Comparison of ENCODE assay signal across 9 mouse cellular contexts in genomic region chr2:74965384-74966060, GRCm38 (mm10).
DNase-seq lines count a peak whose midpoint lies in the region; ATAC-seq lines count a peak whose summit lies in the region.
"Had no signal": no experiment of that assay in that cellular context is flagged by ENCODE, and none has a peak within 500 bp of the region (broad histone marks: within the 10 kb centered on the region; RNA-seq: fewer than 3 reads in every experiment).

No protein-coding gene starts in this region.

- no peaks in the 10 kb centered on the region for H3K36me3 ChIP-seq in embryonic facial prominence, embryonic 15.5 days
- H3K36me3 ChIP-seq in heart, embryonic 14.5 days (ENCODE audit: control insufficient read depth, insufficient read depth, low read length), result no peaks in the 10 kb centered on the region
- no peaks in the 10 kb centered on the region for H3K36me3 ChIP-seq in neural tube, embryonic 11.5 days (ENCODE audit: control insufficient read depth, insufficient read depth, low read length)
- H3K36me3 ChIP-seq: G1E had no signal

- H3K9me3 ChIP-seq in embryonic facial prominence, embryonic 15.5 days (replicated peaks), result no peaks in the 10 kb centered on the region
- H3K9me3 ChIP-seq in heart, embryonic 14.5 days (ENCODE audit: control insufficient read depth, low read length), result no peaks in the 10 kb centered on the region
- H3K9me3 ChIP-seq in neural tube, embryonic 11.5 days (ENCODE audit: control insufficient read depth, low read length), result no peaks in the 10 kb centered on the region
- H3K9me3 ChIP-seq: G1E had no signal

- H3K4me1 ChIP-seq in embryonic facial prominence, embryonic 15.5 days, result peaks cover 10% of the 10 kb centered on the region
- H3K4me1 ChIP-seq in heart, embryonic 14.5 days (ENCODE audit: control insufficient read depth in 2 of 2, insufficient read depth in 2 of 2, low read length in 2 of 2), result peaks cover 3 to 5% of the 10 kb centered on the region in 2 experiments; a peak in 2 of 4 replicates
- peaks cover 13% of the 10 kb centered on the region; the same call in 1 of the 2 replicates for H3K4me1 ChIP-seq in neural tube, embryonic 11.5 days (ENCODE audit: control insufficient read depth, insufficient read depth, low read length)

- peak; percentile 70 for ATAC-seq in embryonic facial prominence, embryonic 15.5 days (ENCODE audit: insufficient number of reproducible peaks, low FRiP score, low TSS enrichment, low read depth)
- no peak for ATAC-seq in heart, embryonic 14.5 days (ENCODE audit: insufficient number of reproducible peaks, insufficient read depth, low FRiP score, low read depth)
- ATAC-seq in neural tube, embryonic 11.5 days (ENCODE audit: insufficient read depth, low FRiP score, low TSS enrichment), result peak; percentile 68

- H3K27me3 ChIP-seq in embryonic facial prominence, embryonic 15.5 days, result peaks cover 17% of the 10 kb centered on the region; the same call in 1 of the 2 replicates
- H3K27me3 ChIP-seq in heart, embryonic 14.5 days (ENCODE audit: control insufficient read depth, insufficient read depth, low read length), result 0 out of 2 replicates have a peak, but pooled peaks cover 3% of the 10 kb centered on the region
- no peaks in the 10 kb centered on the region for H3K27me3 ChIP-seq in neural tube, embryonic 11.5 days (ENCODE audit: control insufficient read depth, insufficient read depth, low read length)

- 37% methylated on average over 18 of the region's 18 CpGs for WGBS in embryonic facial prominence, embryonic 15.5 days
- 28% methylated on average over 18 of the region's 18 CpGs for WGBS in heart, embryonic 14.5 days
- WGBS in neural tube, embryonic 11.5 days, result 30% methylated on average over 18 of the region's 18 CpGs

- H3K4me2 ChIP-seq in embryonic facial prominence, embryonic 15.5 days (replicated peaks), result 0 out of 2 replicates have a peak overlapping the region, but pooled peaks have one; percentile 10
- H3K4me2 ChIP-seq in heart, embryonic 14.5 days (ENCODE audit: low read length), result peak overlapping the region; percentile 24
- peak overlapping the region; percentile 35 for H3K4me2 ChIP-seq in neural tube, embryonic 11.5 days (ENCODE audit: low read depth)

- DNase-seq in layer of hippocampus, adult 11-12 months (ENCODE audit: low spot score), result peak; percentile 3
- no peak for DNase-seq in layer of hippocampus, adult 18-20 months (ENCODE audit: low spot score in 2 of 2)
- DNase-seq in left cerebral cortex, postnatal 25 days (ENCODE audit: low spot score in 2 of 2), result peak; percentile 6 to 32
- DNase-seq in neural tube, embryonic 11.5 days (ENCODE audit: low spot score), result peak; percentile 72
- DNase-seq in cerebellum, adult 9-11 months, result no peak
- DNase-seq in cerebellum, adult 11-12 months, result no peak

- H3K9ac ChIP-seq in embryonic facial prominence, embryonic 15.5 days, result no peak overlapping the region
- no peak overlapping the region for H3K9ac ChIP-seq in heart, embryonic 14.5 days (ENCODE audit: low read length)
- peak overlapping the region; percentile 46 for H3K9ac ChIP-seq in neural tube, embryonic 11.5 days (ENCODE audit: low read length)

- intact Hi-C loops in left cerebral cortex, postnatal 25 days (cut with DNase I), result loop anchor here (10.0 kb wide), 1 partner anchor 349 kb away; no protein-coding TSS in a partner anchor

- H3K4me3 ChIP-seq in embryonic facial prominence, embryonic 15.5 days (replicated peaks), result no peak overlapping the region
- no peak overlapping the region for H3K4me3 ChIP-seq in heart, embryonic 14.5 days (ENCODE audit: control insufficient read depth in 1 of 2, insufficient read depth in 1 of 2, low read depth in 1 of 2, low read length in 2 of 2)
- no peak overlapping the region; the same call in 1 of the 2 replicates for H3K4me3 ChIP-seq in neural tube, embryonic 11.5 days (ENCODE audit: low read depth, low read length)

- H3K27ac ChIP-seq in embryonic facial prominence, embryonic 15.5 days (replicated peaks), result no peak overlapping the region
- H3K27ac ChIP-seq in heart, embryonic 14.5 days (replicated peaks in 1 of 2; ENCODE audit: control insufficient read depth in 1 of 2, insufficient read depth in 1 of 2, low read depth in 2 of 2, low read length in 2 of 2), result 0 out of 4 replicates have a peak overlapping the region, but pooled peaks of 1 of the 2 experiments have one; percentile 9
- peak overlapping the region; percentile 29; the same call in 1 of the 2 replicates for H3K27ac ChIP-seq in neural tube, embryonic 11.5 days (ENCODE audit: low read depth, low read length)

Comparison
In these comparisons a context has a peak if more than half of its experiments do, and no peak if none do; other contexts are left out.
1. DNase-seq: peak in layer of hippocampus, adult 11-12 months (single experiment), left cerebral cortex, postnatal 25 days (2 of 2) and neural tube, embryonic 11.5 days (single experiment); none in layer of hippocampus, adult 18-20 months (0 of 2), cerebellum, adult 9-11 months (single experiment) and cerebellum, adult 11-12 months (single experiment).
2. Peak in every context shown above with its lines, with median percentiles within 50 percentile points of each other: H3K4me2 ChIP-seq.